Mouse (Mus musculus) lung, embryonic 14.5 days (tissue): ENCODE measurements around the gene Maml1. TPM values are rescaled to one million over a fixed set of nuclear protein-coding genes. Genes with fewer than 3 reads are reported as not detected.

Experiments
- ATAC-seq: fragments of 200-750 bp; cut with Nextera tagmentation; 2 replicates; pipeline ENCODE4 v1.8.0; 2017; ENCODE audit warnings: mild to moderate bottlenecking, moderate TSS enrichment, moderate library complexity; ENCODE audit not compliant: insufficient read depth
- DNase-seq: peaks from one replicate; pipeline ENCODE4 v3.0.0-alpha.2; 2015
- H3K27ac ChIP-seq: fragments of 300-500 bp; sonication (generic); 2 replicates; pipeline ENCODE4 v1.5.1; 2014; ENCODE audit warnings: low read depth, mild to moderate bottlenecking, moderate library complexity
- H3K27me3 ChIP-seq: fragments of 300-500 bp; sonication (generic); 2 replicates; pipeline ENCODE4 v1.6.1; 2014; ENCODE audit warnings: low read length, control low read depth; ENCODE audit not compliant: insufficient read depth
- H3K36me3 ChIP-seq: fragments of 300-500 bp; sonication (generic); 2 replicates; pipeline ENCODE4 v1.6.1; 2014; ENCODE audit warnings: control low read depth; ENCODE audit not compliant: insufficient read depth
- H3K4me1 ChIP-seq: fragments of 300-500 bp; sonication (generic); 2 replicates; pipeline ENCODE4 v1.6.1; 2014; ENCODE audit warnings: antibody characterized with exemption, control low read depth; ENCODE audit not compliant: insufficient read depth
- H3K4me2 ChIP-seq: fragments of 300-500 bp; sonication (generic); 2 replicates; pipeline ENCODE4 v1.6.1; 2014; ENCODE audit warnings: mild to moderate bottlenecking
- H3K4me3 ChIP-seq: fragments of 300-500 bp; sonication (generic); 2 replicates; pipeline ENCODE4 v1.5.1; 2014; ENCODE audit warnings: low read depth, low read length
- H3K9ac ChIP-seq: fragments of 300-500 bp; sonication (generic); 2 replicates; pipeline ENCODE4 v1.6.1; 2014
- H3K9me3 ChIP-seq: fragments of 300-500 bp; sonication (generic); 2 replicates; pipeline ENCODE4 v1.6.1; 2016; ENCODE audit warnings: low read depth, low read length, control low read depth
- CTCF ChIP-seq: IDR thresholded peaks from 2 replicates; pipeline ENCODE4 v1.5.1; 2016; ENCODE audit warnings: antibody characterized with exemption, low read depth
- WGBS: fragments of 180-500 bp; shearing (Covaris S2); extraction: QIAGEN DNeasy Blood & Tissue Kit; methylation state at CpG from one replicate; pipeline ENCODE4 v1.1.7; 2014; 5-methylcytosine and 5-hydroxymethylcytosine counted together
- polyA plus RNA-seq: library from polyadenylated mRNA; unstranded; fragments of >200 nt; fragmentation: Nextera tagmentation; extraction: Ambion mirVana; gene quantifications from 2 replicates; pipeline ENCODE4 v1.2.1, GENCODE M21; 2014

Gene Maml1
- polyA plus RNA-seq, 1 experiment from 2014 or later = 11.1 TPM

DNA sequence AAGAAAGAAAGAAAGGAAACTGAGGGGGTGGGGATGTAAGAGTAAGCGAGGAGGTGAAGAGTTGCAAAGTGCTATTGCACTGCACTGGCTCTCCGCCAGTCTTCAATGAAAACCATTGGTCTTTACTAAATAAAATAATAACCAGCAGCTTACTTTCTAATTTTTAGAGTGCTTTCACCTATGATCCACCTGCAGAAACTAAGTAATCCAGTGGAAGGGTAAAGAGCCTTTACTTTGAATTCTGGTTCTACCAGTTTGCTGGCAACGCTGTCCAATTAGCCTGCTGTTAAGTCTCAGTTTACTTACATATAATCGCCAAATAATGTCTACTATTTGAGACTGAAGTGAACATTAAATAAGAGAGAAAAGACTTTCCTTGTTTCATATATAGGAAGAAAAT lies 13.1 kb downstream of the Maml1 start:
- no peaks in the 10 kb centered on the region for H3K4me1 ChIP-seq
- H3K4me3 ChIP-seq = no peak overlapping the region
- 0 out of 2 replicates have a peak, but pooled peaks have one; percentile 14 for ATAC-seq
- no peak overlapping the region for H3K9ac ChIP-seq
- H3K27me3 ChIP-seq = no peaks in the 10 kb centered on the region
- WGBS = 70% methylated on average over 4 of the region's 4 CpGs
- H3K36me3 ChIP-seq = peaks cover 17% of the 10 kb centered on the region; the same call in 1 of the 2 replicates
- H3K27ac ChIP-seq = no peak overlapping the region; the same call in 1 of the 2 replicates
- no peak for TF ChIP-seq CTCF
- no peaks in the 10 kb centered on the region for H3K9me3 ChIP-seq
- H3K4me2 ChIP-seq = no peak overlapping the region
- DNase-seq = peak; percentile 51

DNA sequence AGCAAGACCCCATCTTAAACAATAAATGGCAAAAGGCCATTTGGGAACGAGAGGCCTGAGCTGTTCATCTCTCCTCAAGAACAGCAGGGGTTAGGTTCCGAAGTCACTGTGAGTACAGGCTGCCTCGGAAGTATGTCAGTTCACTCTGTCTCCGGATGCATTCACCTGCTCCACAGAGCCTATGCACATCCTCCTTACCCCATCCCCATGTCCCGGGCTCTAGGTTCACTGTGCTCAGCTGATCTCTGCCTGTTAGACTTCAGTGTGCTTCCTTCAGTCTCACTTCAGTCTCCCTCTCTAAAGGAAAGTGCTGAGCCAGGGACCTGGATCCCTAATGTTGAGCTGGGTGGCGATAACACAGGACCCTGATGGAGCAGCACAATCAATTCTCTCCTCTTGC lies 14.4 kb downstream of the Maml1 start:
- Histone ChIP-seq H3K27ac (no peak overlapping the region), H3K9ac (no peak overlapping the region), H3K4me3 (no peak overlapping the region), H3K4me1 (no peaks in the 10 kb centered on the region), H3K4me2 (no peak overlapping the region), H3K27me3 (no peaks in the 10 kb centered on the region), H3K9me3 (no peaks in the 10 kb centered on the region), H3K36me3 (peaks cover 17% of the 10 kb centered on the region; the same call in 1 of the 2 replicates)
- ATAC-seq (no peak), DNase-seq (no peak)
- 95% methylated on average over 6 of the region's 6 CpGs for WGBS
- no peak for TF ChIP-seq CTCF

DNA sequence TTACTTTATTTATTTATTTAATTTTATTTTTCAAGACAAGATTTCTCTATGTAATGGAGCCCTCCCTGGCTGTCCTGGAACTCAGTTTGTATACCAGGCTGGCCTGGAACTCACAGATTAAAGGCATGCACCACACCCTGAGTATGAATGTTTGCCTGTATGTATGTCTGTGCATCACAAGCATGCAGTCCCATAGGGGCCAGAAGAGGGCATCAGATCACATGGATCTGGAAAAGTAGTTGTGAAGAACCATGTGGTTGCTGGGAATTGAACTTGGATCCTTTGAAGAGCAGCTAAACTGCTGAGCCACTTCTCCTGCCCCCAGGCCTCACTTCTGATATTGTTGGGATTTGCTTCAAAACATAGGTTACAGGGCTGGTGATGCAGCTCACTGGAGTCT lies 15.1 kb downstream of the Maml1 start:
- ATAC-seq (no peak), DNase-seq (no peak)
- H3K4me2 ChIP-seq = no peak overlapping the region
- H3K36me3 ChIP-seq = peaks cover 17% of the 10 kb centered on the region; the same call in 1 of the 2 replicates
- H3K4me1 ChIP-seq = no peaks in the 10 kb centered on the region
- no peak for TF ChIP-seq CTCF
- no peak overlapping the region for H3K4me3 ChIP-seq
- no peak overlapping the region for H3K9ac ChIP-seq
- no peak overlapping the region for H3K27ac ChIP-seq
- no peaks in the 10 kb centered on the region for H3K27me3 ChIP-seq
- H3K9me3 ChIP-seq = no peaks in the 10 kb centered on the region

DNA sequence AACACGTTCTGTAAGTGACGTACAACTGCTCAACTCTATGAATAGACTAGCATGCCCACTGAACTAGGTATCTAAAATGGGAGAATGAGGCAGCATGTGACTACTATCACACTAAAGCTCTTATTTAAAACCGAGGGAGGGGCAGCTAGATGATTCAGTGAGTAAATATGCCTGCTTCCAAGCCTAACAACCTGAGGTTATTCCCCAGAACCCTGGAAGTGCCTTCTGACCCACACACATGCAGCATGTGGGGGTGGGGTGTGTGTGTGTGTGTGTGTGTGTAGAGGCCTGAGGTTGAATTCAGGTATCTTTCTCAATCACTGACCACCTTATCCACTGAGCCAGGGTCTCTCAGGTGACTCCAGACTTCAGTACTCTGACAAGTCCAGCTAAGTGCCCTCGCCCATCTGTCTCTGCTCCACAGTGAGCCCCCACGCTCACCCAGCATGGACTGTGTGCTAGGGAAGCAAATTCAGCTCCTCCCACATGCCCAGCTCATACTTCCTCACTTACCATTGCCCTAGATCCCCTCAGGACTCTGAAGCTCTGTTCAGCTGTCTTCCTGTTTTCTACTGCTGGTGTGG lies 16.5 kb downstream of the Maml1 start:
- no peak for ATAC-seq
- Histone ChIP-seq H3K4me1 (no peaks in the 10 kb centered on the region), H3K4me2 (no peak overlapping the region), H3K4me3 (no peak overlapping the region), H3K9me3 (no peaks in the 10 kb centered on the region), H3K9ac (no peak overlapping the region), H3K36me3 (peaks cover 8% of the 10 kb centered on the region; the same call in 1 of the 2 replicates), H3K27me3 (no peaks in the 10 kb centered on the region), H3K27ac (no peak overlapping the region)
- no peak for DNase-seq
- TF ChIP-seq CTCF = no peak
- 68% methylated on average over 5 of the region's 5 CpGs for WGBS

DNA sequence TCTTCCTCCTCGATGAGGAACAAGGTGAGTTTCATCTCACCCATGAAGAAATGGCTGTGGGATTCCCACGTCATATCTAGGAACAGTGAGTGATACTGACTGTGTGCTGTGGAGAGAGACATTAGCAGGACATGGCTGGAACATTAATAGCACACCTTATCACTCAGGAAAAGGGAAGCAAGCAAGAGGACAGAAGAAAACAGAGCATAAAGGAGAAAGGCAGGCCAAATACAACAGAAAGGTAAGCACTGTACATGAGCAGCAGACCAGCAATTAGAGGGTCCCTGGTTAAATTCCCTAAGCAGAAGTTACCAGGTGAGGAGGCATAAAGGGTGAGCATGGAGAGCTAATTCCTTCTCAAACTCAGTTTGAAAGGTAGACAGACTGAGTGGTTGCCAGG lies 17.0 kb downstream of the Maml1 start:
- TF ChIP-seq CTCF = no peak
- H3K9me3 ChIP-seq = no peaks in the 10 kb centered on the region
- no peak overlapping the region for H3K27ac ChIP-seq
- no peak overlapping the region for H3K9ac ChIP-seq
- DNase-seq (no peak), ATAC-seq (no peak)
- 0 out of 2 replicates have a peak, but pooled peaks cover 6% of the 10 kb centered on the region for H3K36me3 ChIP-seq
- no peak overlapping the region for H3K4me3 ChIP-seq
- H3K4me2 ChIP-seq = no peak overlapping the region
- WGBS = 73% methylated on average over 2 of the region's 2 CpGs
- H3K4me1 ChIP-seq = no peaks in the 10 kb centered on the region
- H3K27me3 ChIP-seq = no peaks in the 10 kb centered on the region

DNA sequence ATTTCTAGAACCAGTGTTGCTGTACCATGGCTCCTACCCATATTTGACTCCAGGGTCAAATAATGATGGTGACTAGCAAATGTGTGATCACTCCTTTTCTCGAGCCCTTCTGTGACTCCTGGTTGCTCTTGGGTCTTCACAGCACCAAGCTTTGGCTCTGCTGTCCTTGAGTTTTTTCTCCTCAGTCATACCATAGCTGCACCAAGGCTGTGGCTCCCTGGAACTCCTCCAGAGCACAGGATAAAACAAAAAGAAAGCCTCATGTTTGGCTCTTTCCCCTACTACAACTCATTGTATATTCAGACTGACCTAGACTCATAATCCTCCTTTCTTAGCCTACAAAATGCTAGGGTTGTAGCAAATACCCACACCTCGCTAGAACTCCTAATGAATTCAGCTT lies 19.3 kb downstream of the Maml1 start:
- no peaks in the 10 kb centered on the region for H3K9me3 ChIP-seq
- no peaks in the 10 kb centered on the region for H3K27me3 ChIP-seq
- no peak for TF ChIP-seq CTCF
- WGBS = 86% methylated on average over 2 of the region's 2 CpGs
- DNase-seq (no peak), ATAC-seq (no peak)
- H3K27ac ChIP-seq = no peak overlapping the region
- H3K9ac ChIP-seq = no peak overlapping the region
- no peaks in the 10 kb centered on the region for H3K4me1 ChIP-seq
- H3K36me3 ChIP-seq = 0 out of 2 replicates have a peak, but pooled peaks cover 5% of the 10 kb centered on the region
- H3K4me2 ChIP-seq = no peak overlapping the region
- no peak overlapping the region for H3K4me3 ChIP-seq

DNA sequence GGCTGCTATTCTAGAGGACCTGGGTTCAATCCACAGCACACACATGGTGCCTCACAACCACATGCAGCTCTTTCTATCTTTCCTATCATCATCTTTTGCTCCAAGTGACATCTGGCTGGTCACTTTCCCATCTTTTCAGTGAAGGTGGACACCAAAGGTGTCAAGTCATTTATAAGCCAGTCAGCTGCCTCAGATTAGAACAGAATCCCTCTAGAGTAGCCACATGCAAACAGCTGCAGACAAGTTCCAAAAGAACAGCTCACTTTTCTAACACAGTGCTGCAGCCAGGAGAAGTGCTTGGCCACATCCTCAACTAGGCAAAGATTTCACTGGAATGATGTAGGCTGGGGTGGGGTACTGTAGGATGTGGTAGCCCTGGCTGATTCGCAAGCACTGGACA lies 22.2 kb downstream of the Maml1 start:
- Histone ChIP-seq H3K9me3 (no peaks in the 10 kb centered on the region), H3K4me3 (no peak overlapping the region), H3K4me1 (no peaks in the 10 kb centered on the region), H3K27ac (no peak overlapping the region), H3K36me3 (peaks cover 22% of the 10 kb centered on the region), H3K27me3 (no peaks in the 10 kb centered on the region), H3K4me2 (no peak overlapping the region), H3K9ac (no peak overlapping the region)
- DNase-seq = no peak
- ATAC-seq = no peak
- 92% methylated on average over 1 of the region's 1 CpGs for WGBS
- TF ChIP-seq CTCF = no peak
